Mouse (Mus musculus) C2C12 (cell line): ENCODE data around the gene Glt1d1.

Experiments used
- CTCF ChIP-seq: IDR thresholded peaks from one replicate; pipeline ENCODE4 v1.5.1; 2011; ENCODE audit not compliant: control insufficient read depth, insufficient read depth, insufficient read length
- FOSL1 ChIP-seq: IDR thresholded peaks from one replicate; pipeline ENCODE4 v1.8.0; 2011; ENCODE audit warnings: mild to moderate bottlenecking, low read length; ENCODE audit not compliant: poor library complexity, insufficient read depth, severe bottlenecking
- MAX ChIP-seq: IDR thresholded peaks from one replicate; pipeline ENCODE4 v1.6.1; 2011; ENCODE audit warnings: mild to moderate bottlenecking, control low read depth
- MYOD1 ChIP-seq: IDR thresholded peaks from one replicate; pipeline ENCODE4 v1.6.1; 2011; ENCODE audit warnings: low read depth; ENCODE audit not compliant: control insufficient read depth, insufficient read length
- MYOG ChIP-seq: IDR thresholded peaks from one replicate; pipeline ENCODE4 v1.6.1; 2011; ENCODE audit not compliant: control insufficient read depth, insufficient read length; ENCODE audit errors: extremely low read depth
- USF1 ChIP-seq: IDR thresholded peaks from one replicate; pipeline ENCODE4 v1.6.1; 2011; ENCODE audit warnings: low read depth, mild to moderate bottlenecking, control low read depth, moderate library complexity

GRCm38 (mm10) chr5:127649077-127649476 is 17.0 kb downstream of the Glt1d1 start:
- TF ChIP-seq MYOG (no peak), USF1 (no peak), CTCF (no peak), MAX (no peak), FOSL1 (no peak), MYOD1 (no peak)
